Mouse (Mus musculus) urinary bladder, postnatal 25 days (tissue): ENCODE results near the gene Agbl1.
"Not testable (repeated sequence)": the region's sequence is repeated elsewhere in the genome, so short reads cannot be mapped to it uniquely, and the experiment has no call there.

Source experiments
- DNase-seq: peaks from one replicate; pipeline ENCODE4 v3.0.0; 2022; ENCODE audit warnings: low spot score

Gene Agbl1

DNA sequence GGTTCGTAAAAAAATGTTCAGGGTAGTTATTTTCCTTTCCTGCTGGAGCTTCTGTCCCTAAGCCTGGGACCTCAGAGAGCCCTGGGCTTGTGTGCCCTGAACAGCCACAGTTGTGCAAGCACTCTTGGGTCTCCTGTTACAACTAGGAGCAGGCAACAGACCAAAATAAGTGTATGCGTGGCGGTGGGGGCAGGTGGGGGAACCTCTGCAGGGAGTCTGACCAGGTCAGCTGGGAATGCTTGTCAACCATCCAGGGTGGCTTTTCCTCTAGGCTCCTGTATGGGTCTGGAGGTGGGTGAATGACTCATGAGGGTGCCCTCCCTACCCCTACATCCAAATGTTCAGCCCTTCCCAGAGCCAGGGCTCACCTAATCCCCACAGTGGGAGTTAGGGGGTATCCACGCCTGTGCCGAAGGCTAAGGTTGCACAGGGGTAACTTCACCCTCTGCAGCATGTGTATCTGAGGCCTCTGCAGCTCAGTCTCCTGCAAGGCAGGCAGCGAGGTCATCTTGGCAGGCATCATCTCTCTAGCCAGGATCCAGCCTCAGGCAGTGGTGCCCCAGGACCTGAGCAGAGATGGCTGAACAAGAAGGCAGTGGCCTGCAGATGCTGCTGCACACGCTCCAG, at the start of gene Agbl1:
TSS of gene Agbl1 (plus strand) at position 577 of the 627 bp plus-strand sequence.
- DNase-seq, result no peak

DNA sequence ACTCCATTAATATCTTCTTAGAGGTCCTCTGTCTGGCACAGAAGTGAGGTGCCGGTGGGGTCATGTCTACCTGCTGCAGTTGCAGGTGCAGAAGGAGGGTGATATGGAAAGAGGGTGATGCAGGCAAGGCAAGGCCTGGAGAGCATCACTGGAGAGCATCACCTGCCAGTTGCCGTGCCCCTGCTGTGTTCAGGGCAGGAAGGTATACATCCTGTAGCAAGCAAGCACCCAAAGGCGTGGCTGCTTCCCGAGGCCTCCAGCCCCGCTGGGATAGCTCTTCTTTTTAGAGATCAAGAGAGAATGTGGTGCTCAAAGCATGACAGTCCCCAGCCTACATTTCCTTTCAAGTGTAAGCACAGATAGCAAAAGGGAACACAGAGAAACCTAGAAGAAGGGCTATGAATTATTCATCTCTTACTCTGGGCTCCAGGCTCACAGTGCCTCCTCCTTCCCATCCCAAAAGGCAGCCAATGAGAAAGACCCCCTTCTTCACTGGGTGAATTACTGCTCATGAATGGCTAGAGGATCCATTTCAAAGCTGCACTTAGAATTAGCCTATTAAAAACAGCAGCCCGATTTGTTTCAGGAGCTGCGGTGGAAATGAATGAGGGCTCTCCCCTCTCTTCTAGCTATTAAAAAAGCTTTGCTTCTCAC, 44.6 kb upstream of the Agbl1 start:
- DNase-seq, result no peak

- no peak for DNase-seq
Measured at GRCm38 (mm10) chr7:76185681-76186121, 44.0 kb upstream of the Agbl1 start.

DNA sequence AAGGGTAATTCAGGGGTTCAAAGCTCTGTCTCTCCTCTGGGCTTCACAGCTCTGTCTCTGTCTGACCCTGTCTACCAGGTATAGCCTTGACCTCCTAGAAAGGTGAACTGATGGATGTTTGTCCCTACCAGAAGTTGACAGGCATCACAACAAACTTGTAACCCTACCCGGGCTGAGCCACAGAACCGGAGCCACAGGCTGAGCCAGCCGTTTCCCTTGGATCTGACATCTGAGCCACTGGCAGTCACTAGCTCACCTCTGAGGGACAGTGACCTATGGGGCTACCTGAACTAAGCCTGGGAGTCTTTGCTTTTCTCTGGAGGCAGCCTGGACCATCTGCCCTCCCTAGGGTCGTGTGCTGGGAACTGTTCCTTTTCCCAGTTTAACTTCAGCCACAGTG, 11.1 kb upstream of the Agbl1 start:
- no peak for DNase-seq

- no peak for DNase-seq
Measured at GRCm38 (mm10) chr7:76219797-76220469, 9.8 kb upstream of the Agbl1 start.

DNA sequence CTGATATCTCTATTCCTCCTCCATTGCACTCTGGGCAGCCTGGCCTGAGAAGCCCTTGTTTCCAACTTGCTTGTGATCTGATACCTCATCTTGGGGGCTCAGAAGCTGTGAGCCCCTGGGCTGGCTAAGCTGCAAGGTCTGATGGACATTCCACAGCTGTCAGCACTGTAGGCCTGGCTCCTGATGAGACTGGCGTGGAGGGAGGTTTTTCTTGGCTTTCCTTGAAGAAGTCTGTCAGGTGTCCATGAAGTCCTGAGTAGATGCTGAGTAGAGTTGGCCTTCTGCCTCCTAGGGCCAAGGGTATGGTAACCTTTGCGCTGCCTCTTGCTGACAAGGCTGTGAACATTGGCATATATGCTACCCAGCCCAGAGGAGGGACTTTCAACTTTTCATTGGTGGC, 7.0 kb upstream of the Agbl1 start:
- no peak for DNase-seq

GRCm38 (mm10) chr7:76228881-76229280, 806 bp upstream of the Agbl1 start:
- DNase-seq, result no peak

- no peak for DNase-seq
Measured at GRCm38 (mm10) chr7:76234321-76234720, 4.6 kb downstream of the Agbl1 start.

- no peak for DNase-seq
Measured at GRCm38 (mm10) chr7:76237497-76237896, 7.8 kb downstream of the Agbl1 start.

DNA sequence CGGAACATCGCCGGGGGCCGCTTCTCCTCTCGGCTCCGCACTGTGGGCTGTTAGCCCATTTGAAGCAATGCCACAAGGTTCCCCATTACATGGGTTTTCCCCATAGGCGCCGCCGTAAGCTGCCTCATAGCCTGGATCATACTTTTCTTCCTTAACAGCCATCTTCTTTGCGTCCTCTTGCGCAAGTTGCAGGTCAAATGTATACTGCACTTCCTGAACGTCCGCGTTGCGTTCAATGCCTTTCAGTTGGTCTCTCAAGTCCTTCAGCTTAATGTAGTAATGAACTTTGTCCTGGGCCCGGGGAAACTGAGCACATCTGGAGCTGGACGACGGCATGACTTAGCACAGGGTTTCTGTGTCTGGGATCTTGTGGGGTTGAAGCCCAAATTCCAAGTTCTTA, 15.2 kb downstream of the Agbl1 start:
- DNase-seq, result not testable (repeated sequence)

DNA sequence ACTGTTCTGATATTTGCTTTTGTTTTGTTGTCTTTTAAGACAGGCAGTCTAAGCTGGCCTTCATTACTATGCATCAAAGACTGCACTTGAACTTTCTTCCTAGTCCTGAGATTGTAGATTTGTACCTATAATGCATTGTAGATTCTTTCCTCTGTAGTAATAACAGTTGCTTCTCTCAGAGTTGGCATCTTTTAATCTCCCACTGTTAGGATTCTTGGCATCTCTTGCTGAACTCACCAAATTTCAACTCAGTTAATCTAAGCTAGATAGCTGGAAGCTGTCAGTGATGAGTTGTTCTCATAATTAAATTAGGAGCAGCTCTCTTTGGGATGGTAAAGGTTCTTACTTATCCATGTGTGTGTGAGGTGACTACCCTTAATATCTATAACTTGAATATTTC, 45.4 kb downstream of the Agbl1 start:
- DNase-seq, result no peak

DNA sequence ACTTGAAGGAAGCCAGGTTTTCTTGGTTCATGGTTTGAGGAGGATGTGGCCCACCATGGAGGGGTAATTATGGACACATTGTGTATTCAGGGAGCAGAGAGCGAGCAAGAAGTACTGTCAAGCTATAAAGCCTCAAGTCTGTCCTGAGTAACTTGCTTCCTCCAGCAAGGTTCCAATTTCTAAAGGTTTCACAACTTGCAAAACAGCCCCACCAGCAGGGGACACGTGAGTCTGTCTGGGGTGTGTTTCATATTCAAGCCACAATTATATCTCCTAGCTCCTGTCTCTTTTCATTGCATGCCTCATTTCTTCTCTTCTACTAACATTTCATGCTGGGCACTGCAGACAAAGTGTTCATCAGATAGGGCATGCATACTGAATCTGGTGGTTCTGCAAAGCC, 53.1 kb downstream of the Agbl1 start:
- no peak for DNase-seq

GRCm38 (mm10) chr7:76287531-76287930, 57.8 kb downstream of the Agbl1 start:
- no peak for DNase-seq

DNA sequence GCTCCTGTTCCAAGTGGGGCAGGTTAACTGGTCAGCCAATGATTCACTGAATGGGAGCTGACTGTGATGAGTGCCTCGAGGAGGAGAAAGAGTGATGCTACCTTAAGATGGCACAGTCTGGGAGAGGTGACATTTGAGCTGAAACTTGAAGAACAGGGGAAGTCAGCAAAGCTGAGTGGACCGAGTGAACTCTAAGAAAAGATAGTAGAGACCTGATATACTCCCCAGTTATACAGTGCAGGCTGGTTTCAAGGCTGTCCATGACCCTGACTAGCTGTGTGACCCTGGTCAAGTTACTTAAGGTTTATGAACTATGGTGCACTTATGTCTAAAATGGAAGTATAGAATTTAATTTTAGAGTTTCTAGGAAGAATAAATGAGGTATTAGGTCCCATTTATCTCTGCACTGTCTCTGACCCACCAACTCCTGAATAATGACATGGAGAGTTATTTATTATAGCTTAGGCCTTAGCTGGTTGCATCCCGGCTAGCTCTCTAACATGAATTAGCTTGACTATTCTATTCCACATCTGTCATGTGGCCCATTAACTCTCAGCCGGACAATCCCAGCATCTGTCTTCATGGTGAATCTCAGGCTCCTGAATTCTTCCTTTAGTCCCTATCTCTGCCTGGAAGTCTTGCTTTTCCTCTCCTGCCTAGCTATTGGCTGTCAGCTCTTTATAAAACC, 92.3 kb downstream of the Agbl1 start:
- DNase-seq, result no peak

DNA sequence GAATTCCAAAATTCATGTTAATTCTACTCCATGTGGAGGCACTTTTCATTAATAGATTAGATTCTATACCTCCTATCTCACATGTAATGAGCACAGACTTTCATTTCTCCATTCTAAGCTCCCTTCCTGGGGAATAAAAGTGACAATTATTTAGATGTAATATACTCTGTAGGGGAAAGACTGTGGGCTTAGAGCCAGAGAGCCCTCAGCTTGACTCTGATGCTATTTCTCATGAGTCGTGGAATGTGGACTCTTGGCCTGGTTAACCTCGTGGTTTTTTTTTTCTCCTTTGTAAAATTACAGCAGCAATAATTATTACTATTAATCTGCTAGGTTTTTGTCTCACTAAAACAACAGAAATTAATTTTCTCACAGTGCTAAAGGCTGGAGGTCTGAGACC, 96.4 kb downstream of the Agbl1 start:
- DNase-seq, result no peak

DNA sequence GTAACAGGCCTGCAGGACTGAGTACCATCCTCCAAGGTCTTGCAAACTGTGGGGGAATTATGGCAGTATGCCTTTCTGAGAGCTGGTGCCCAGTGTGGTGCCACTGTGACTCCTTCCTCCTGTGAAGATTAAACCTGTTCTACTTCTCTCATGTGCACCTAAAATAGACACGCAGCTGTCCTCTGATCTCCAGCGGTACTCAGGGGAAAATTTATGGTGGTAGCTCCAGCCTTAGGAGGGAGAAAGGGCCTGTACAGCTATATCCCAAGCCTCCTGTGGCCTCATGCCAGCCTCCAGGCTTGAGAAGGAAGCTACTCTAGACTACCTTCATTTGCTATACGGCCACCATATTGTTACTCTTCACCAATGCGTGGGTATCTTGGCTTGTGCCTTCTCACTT, 109.6 kb downstream of the Agbl1 start:
- no peak for DNase-seq

GRCm38 (mm10) chr7:76341601-76342000, 111.9 kb downstream of the Agbl1 start:
- DNase-seq, result no peak

- DNase-seq, result no peak
Measured at GRCm38 (mm10) chr7:76353469-76353868, 123.8 kb downstream of the Agbl1 start.

GRCm38 (mm10) chr7:76354510-76354909, 124.8 kb downstream of the Agbl1 start:
- peak; percentile 11 for DNase-seq

- no peak for DNase-seq
Measured at GRCm38 (mm10) chr7:76371269-76371668, 141.6 kb downstream of the Agbl1 start.

GRCm38 (mm10) chr7:76379493-76379892, 149.8 kb downstream of the Agbl1 start:
- DNase-seq, result no peak

DNA sequence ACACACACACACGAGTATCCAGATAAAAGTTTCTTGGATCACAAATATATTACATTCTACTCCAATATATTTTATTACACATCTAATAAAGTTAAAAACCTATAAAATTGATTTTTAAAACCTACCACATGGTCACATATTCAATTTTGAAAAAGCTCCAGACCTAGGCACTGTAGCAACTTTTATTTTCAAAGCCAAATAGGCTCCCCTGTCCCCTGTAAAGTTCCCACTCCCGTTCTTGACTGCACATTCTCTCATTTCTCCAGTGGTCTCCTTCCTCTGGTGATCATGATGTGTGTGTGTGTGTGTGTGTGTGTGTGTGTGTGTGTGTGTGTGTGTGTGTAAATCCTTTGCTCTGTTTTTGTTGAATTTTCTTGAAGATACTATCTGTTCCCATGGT, 152.3 kb downstream of the Agbl1 start:
- no peak for DNase-seq

- no peak for DNase-seq
Measured at GRCm38 (mm10) chr7:76389240-76389639, 159.6 kb downstream of the Agbl1 start.
